Mouse (Mus musculus): ENCODE measurements at regions not wholly inside any gene's neighbourhood (a gene's known extent, or its start where the extent isn't known, plus 50 kb on each side); places are given as distances from the start of the nearest gene placed in this dataset.
"Not testable (repeated sequence)": the region's sequence is repeated elsewhere in the genome, so short reads cannot be mapped to it uniquely, and the experiment has no call there.

DNA sequence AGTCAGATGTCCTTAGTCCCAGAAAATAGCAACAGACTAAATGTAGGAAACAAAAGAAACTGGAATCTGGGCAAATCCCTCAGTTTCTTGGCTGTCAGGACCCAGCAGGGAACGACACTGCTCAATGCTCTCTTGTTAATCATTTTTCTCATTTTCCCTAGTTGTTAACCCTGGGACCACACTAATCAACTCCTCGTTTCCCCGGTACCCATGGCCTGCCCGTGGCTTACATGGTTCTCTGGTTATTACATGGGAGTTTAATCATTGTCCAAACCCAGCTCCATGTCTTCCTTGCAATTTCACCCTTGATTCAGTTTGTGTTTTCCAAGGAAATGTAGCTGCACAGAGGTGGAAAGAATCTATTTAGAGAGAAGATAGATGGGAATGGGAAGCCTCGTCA, 580.1 kb upstream of the Klhl29 start:
- no peak for DNase-seq

DNA sequence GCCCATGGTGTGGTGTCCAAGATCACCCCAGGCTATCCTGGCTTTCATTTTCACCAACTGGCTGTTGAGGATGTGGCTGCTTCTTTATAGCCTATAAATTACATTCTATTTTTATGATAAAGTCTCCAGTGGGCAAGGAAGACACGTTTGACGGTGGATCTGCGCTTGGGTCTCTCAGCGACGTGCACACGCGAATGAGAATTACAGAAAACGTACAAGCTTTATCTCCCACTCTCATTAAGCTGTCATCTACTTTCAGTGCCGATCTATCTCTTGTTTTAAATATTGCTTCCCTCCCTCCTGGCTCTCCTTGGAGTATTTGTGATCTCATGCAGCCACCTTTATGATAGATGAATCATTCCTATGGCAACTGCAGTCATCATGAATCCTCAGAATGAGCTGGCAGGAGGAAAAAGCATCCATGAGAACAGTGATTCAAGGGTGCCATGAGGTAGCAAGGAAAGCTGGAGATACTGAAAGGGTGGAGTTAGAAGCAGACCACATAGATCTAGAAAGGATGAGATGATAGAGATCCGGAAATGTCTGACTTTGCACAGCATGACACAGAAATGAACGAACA, 568.0 kb upstream of the Klhl29 start:
- DNase-seq = no peak

DNA sequence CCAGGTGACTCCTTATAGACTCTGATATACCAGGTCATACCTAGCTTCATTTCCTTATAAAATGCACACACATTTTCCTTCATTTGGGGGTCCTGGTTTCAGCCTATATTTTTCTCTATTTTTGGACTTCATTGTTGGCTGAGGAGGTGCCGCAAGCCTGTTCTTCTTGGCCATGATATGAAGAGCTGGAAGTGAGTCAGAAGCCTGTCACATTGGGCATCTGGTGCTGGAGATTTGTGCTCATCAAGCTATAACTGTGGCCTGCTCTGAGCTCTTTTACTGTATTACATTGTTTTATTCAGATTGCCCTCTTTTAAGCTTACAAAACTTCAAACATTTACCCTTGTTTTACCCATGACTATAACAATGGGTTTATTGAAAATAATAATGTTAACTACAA, 545.8 kb upstream of the Klhl29 start:
- DNase-seq = no peak

DNA sequence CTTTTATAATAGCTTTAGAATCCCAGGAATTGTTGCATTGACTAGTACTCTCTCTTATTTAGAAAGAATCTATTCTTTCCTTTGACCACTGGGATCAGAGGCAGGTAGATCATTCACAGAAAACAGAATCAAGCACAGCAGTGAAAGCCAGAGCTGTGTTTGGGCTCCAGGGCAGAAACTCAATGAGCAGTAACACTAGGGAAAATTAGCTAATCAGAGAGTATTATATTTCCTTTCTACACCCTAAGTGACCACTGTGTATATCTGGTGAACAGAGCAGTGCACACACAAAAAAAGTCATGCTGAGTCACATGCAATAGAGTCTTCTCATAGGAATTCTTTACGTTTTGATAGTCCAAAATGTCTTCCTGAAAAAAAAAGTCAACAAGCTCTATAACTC, 542.5 kb upstream of the Klhl29 start:
- no peak for DNase-seq

DNA sequence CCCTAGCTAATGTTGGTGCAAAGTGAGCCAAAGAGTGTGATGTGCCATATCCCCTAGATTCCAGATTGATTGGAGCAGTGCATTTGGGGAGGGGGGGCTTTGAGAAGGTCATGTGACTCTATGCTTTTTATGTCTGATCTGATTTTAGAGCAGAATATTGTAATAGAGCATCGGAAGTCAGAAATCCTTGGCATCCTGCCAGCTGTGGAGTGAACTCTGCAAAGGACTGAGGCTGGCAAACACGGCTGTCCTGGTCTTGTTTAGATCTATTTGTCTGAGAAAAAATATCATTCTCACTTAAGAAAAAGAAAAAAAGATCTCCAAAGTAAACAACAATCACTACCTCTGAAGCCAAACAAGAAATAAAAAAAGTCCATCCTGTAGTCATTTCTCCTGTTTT, 530.8 kb upstream of the Klhl29 start:
- DNase-seq = peak; percentile 7

DNA sequence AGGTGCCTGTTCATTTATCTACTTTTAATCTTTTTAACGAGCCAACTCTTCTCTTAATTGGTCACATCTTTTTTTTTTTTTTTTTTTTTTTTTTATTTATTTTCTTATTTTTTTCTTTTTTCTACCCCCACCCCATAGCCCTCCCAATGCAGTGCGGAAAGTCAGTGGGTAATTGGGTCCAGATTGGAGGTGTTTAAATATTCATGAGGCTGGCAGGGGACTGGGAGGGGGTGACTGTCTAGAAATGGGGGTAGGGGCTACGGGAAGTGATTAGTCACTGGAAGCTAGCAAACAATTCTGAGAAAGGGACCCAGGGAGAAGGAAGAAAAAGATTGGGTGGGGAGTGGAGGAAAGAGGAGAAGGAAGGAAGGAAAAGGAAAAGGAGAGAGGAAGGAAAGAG, 516.3 kb upstream of the Klhl29 start:
- DNase-seq = not testable (repeated sequence)

DNA sequence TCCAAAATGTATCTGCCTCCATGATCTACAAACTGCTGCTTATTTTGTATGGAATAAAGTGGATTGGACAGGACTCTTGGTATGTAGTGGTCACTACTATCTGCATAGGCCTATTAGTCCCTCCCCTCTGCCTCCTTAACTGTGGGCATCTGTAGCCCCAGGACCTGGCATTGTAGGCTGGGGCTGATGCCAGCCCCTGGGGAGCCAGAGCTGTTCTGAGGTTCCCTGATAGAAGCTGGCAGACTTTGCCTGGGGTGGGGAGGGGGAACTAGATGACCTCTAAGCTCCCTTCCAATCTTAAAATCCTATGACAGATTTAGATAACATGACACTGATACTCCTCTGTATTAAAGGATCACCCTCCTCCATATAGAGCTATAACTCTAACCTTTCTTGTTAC, 491.2 kb upstream of the Klhl29 start:
- DNase-seq = no peak

DNA sequence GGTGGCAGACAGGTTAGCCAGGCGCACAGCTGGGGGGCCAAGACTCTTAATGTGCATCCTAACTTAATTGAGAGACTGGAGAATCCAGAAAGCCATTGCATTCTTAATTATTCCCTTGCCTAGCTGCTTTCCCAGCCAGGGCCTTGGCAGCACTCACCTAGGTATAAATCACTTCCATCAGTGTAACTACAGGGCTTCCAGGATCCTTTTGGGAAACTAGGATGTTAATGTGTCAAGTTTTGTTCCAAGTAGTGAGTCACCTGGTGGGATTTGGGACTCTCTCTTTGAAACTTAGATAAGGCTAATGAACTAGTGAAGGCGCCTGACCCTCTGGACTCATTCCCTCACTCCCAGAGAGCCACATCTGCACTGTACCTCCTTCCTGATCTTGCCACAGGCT, 484.3 kb upstream of the Klhl29 start:
- no peak for DNase-seq

DNA sequence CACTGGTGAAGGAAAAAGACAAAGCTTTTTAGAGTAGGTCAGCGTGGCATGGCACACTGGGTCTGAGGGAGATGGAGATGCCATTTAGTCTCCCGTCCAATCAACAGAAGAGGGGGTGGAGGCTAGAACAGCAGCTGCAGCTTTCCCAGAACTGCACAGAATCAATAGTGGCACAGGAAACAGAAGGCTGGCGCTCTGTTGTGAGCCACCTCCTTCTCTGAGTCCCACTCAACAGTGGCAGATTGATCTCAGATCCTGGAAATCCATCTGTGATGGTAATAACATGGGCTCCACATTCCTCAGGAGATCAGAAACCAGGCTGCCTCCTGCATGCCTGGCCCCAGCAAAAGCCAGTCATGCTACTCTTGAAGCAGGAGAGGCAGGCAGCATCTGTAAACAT, 480.9 kb upstream of the Klhl29 start:
- DNase-seq = no peak

DNA sequence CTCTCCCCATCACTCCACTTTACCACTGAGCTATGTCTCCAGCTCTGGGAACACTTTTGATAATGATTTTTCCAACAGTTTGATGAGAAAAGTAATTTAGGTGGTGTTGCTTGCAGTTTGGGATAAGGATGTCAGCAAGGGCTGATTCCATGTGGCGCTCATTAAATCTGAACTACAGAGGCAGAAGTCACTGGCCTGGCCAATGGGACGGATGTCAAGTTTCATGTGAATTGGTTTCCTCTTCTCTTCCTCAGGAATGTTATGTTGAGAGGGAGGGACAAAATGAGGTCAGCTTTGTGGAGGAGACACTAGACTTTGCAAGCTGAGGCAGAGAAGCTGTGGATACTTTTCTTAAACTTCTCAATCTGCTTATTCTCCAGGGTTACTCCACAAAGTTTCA, 434.9 kb upstream of the Klhl29 start:
- no peak for DNase-seq

DNA sequence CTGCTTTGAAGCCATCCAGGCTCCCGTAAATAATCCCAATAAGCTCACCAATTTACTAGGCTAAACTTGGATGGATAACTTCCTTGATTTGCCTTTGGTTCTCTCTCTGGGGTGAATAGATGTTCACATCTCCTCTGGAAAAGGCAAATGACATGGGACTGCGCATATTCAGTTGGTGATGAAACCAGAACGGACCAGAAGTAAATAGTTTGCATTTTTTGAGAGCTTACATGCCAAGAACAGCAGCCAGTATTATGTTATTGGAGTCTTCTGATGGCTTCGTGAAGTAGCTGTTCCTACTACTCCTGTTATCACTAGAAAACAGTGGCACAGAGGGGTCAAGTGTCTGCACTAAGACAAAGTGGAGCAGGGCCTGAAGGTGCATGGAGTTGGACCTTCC, 434.5 kb upstream of the Klhl29 start:
- DNase-seq = no peak

DNA sequence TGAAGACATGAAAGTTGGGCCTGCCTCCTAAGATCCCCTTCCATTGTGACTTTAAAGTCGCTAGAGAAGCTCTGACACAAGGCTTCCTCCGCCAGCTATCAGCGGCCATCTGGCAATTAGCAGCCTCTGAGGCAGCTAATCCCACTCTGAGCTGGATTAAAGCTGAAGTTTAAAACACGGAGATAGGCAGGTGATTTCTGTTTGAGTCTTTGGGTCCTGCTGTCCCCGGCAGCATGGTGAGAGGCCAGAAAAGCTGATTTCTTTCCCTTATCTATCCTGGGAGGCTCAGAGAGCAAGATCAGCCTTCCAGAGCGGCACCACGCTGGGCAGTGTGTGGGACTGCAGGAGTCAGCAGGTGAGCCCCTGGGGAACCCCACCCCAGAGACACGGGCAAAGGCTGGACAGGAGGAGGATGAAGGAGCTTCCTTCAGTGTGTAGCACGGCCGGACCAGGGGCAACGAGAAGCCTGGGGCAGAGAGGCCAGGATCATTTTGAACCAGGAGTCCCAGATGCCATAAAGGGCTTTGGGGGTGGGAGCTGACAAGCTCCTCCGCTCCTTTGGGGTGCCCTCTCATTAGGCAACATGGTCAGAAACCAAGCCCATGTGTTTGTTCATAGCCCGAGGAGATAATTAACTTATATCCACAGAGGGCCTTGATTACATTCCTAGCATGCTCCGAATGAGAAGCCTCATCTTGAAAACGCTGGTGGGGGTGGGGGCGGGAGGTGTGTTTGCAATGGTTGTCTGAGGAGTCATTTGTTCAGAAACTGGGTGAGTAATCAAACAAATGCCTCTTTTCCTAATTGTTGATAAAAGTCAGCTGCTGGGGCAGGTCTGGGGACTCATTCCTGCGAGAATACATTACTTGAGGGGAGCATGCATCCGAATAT, 432.8 kb upstream of the Klhl29 start:
- DNase-seq = no peak

DNA sequence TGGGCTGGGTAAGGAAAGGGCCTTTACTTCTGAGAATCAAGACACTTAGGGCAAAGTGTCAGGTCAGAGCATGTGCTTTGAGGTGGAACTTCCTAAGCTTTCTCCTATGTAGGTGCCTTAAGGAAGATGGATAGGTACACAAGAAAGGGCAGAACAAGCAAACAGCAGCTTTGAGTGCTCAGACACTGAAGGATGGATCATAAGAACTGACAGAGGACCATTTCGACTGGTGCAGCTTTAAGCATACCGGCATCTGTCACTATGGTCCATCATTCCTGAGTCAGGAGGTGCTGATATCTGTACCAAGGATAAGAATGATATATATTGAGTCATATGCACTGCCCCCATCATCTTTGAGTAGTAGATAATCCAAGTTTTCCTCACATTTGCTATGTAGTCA, 430.2 kb upstream of the Klhl29 start:
- no peak for DNase-seq

DNA sequence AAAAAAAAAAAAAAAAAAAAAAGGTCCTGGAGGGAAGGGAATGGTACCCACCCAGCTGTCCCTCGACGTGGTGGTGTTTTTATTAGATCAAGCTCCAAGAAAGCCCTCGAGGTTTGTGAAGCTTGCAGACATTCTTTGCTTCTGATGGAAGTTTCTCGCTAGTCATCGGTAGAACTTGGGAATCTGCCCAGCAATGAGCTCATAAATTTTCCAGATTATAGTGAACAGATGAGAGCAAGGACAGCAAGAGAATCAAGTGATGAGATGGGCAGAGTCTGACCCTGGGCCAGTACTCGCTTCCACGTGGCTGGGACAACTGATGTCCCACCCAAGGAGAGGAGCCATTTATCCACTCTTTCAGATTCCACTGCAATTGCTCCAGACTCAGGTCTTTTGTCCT, 417.6 kb upstream of the Klhl29 start:
- peak; percentile 58 for DNase-seq

DNA sequence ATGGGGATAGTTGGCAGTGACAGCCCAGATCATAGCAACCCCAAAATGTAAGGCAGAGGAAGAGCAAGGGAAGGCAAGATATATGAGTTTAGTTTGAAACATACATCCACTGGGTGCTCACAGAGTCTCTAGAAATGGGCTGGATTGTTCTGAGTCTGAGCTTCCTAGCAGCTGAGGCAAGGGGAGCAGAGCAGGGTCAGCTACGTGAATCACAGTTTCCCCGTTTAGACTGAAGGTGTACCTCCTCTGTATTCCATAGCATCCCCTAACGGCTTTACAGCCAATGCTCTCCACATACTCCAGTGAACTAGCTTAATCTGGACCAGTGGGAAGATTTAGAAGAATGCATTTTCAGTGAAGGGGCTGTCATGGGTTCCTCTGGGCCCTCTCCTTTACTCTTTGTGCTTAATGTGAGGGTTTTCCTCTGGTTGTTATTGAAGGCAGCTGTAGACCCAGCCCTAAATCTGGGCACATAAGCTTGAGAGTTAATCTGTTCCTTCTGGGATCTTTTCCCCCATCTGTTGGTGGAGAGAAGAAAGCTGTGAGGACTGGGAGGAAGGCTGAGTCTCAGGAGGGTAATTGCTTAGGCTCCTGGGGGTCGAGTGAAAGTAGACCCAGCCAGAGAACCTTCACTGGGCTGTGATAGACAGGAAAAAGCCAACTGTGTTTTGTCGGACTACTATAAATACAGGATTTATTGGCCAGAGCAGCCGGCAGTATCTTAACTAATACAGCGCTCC, 411.8 kb upstream of the Klhl29 start:
- no peak for DNase-seq

DNA sequence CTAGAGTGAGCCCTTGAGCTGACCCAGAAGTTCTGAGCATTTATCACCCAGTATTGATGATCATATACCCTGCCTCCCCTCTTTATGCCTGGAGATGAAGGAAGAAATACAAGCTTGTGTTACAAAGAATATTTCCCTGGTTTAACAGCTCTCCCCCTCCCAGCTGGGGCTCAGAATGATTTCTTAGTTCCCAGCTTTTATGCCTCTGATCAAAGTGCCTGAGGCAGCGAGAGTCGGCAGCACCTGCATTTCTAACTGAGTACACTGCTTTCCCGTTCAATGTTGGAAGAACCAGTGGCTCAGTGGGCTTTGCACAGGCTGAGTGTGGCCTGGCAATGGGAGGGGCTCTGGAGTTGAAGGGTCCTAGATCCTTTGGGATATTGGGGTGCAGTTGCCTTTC, 405.8 kb upstream of the Klhl29 start:
- DNase-seq = no peak

DNA sequence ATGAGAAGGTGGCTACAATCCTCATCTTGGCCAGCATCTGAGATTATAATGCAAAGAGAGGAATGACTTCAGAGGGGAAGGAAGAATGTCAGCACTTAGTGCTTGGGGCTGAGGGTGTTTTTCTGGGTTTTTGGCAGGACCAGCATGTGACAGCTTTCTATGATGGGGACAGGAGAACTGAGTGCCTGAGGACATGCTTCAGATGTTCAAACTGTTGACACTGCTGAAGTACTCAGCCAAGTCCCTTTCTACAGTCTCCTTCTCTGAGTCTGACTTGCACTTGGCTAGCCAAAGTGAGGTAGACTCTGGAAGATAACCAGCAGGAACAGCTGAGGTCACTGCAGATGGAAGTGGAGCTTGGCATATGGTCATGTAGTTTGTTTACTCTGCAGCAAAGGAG, 402.1 kb upstream of the Klhl29 start:
- no peak for DNase-seq

DNA sequence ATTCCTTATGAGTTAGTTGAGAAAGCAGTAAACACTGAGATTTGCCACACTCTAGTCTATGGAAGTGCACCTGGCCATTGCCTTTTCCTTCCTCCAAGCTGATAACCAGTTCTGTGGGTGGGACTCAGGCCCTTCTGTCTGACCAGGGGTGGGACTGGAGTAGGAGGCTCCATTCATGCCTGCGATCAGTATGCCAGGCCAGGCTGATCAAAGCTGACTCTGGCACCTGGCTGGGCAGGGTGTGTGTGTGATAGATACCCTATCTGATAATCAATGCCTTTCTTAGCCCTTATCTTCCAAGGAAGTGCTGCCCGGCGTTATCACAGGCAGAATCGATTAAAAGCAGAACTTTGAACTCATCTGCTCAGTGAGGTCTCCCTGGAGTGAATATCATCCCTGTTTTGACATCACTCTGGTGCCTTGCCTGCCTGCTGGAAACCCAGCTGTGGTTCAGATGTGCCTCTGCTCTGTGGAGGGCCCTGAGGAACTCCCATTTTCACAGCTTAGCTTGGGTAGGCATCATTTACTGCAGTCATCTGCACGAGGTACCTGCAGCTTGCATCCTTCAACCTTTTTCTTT, 396.0 kb upstream of the Klhl29 start:
- DNase-seq = no peak

DNA sequence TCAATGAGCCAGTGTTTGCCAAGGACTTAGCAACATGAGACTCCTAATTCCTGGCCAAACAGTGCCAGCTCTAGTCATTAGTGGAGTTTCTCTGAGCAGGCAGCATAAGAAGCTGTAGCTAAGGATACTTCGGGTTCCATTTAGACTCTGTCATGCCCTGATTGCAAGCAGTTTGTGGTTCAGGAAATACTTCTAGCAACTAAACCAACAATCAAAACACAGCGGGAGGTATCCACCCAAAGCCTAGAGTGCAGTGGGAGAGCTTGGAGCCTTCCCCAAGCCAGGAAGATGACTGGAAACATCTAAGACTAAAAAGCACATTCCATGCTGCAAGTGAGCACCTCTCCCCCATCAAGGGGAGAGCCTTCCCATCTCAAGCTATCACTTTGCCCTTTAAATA, 395.0 kb upstream of the Klhl29 start:
- DNase-seq = no peak

DNA sequence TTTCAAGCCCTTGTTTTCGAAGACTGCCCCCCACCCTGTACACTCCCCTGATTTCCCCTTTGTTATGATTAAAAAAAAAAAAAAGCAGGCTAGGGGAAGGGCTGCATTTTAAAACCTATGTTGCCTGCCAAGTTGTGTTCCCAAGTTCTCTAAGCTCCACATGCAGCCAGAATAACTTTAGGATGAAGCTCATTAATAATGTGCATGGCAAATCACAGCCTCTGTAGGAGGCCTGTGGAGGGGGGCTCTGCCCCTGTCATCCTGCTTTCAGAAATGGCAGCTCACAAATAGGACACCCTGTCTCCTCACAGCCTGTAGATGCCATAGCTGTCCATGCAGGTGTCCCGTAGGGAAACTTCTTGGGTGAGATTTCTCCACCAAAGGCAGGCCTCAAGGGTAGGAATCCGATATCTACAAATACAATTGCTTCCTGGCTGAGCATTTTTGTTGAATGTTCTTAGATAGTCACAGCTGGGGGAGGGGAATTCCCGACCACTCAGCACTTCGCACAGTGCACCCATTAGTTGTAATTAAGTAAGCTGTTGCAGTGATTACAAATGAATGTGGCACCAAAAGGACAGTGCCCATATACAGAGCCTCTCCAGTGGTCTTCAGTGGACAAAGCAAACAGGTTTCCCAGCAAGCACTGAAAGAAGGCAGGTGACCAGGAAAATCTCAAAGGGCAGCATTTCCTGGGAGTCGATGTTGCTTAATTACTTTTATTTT, 389.1 kb upstream of the Klhl29 start:
- DNase-seq = no peak

DNA sequence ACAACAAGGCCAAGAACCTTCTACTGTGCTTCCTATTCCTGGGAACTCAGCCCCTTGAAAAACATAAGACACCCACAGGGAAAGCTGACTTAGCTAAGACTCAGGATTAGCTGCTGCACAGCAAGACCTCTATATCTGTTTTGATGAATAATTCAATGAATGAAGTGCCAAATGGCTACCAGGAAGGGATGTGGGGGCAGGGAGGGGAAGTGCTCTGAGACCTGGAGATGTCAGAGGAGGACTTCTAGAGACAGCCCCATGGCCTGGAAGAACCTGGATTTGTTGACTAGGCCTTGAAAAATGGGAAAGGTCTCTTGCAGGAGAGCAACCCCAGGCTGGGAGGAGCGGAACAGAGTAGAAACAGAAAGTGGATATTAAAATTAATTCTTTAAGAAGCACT, 388.5 kb upstream of the Klhl29 start:
- DNase-seq = no peak

DNA sequence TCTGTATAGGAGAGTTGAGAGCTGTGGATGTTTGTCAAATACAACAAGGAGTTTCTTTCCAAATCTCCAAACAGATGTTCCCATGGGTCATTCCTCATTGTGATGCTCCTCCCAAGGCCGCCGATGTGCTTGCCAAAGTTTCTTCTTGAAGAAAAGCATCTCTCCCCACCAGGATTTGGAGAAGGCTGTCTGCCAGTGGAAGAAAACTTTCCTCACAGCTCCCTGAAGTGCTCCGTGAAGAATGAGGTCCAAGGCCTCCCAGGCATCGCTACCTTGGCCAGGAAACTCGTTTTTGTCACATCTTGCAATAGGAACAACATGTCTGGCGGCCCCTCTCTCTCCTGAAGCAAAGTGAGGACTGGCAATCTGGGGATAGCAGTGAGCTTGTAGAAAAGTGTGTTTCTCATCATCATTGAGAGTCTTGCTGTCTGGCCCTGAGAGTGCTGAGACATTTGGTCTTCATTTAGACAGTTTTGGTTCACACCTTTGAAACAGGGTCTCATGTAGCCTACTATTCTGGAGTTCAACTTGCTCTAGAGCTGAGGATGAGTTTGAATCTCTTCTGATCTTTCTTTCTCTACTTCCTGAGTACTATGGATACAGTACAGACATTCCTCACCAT, 386.9 kb upstream of the Klhl29 start:
- no peak for DNase-seq

All from adrenal gland, postnatal 25 days (tissue).